Mouse (Mus musculus) MEL (cell line): Measurements from ENCODE around the gene Defb43. TPM values are rescaled to one million over a fixed set of nuclear protein-coding genes. Genes with fewer than 3 reads are reported as not detected.

Experiments
- DNase-seq: peaks from one replicate; pipeline ENCODE4 v3.0.0; 2011; ENCODE audit warnings: low read depth, low spot score
- H3K27ac ChIP-seq: 2 replicates; pipeline ENCODE4 v1.5.1; 2012; ENCODE audit warnings: low read depth, mild to moderate bottlenecking, control low read depth, low read length, moderate library complexity; ENCODE audit not compliant: control insufficient read depth
- H3K27me3 ChIP-seq, 2 experiments: fragments of 150-350 bp in 1 of 2; sonication (generic) in 1 of 2; 2 replicates each; pipeline ENCODE4 v1.6.1; 2012; ENCODE audit warnings: low read length in 2 of 2, mild to moderate bottlenecking in 2 of 2, improper control_type of control experiment in 1 of 2, moderate library complexity in 1 of 2; ENCODE audit not compliant: insufficient read depth in 2 of 2, control insufficient read depth in 1 of 2
- H3K36me3 ChIP-seq, 2 experiments: 2 replicates each; pipeline ENCODE4 v1.6.1; 2012 to 2014; ENCODE audit warnings: low read length in 2 of 2, improper control_type of control experiment in 1 of 2, inconsistent platforms in 1 of 2, mild to moderate bottlenecking in 1 of 2; ENCODE audit not compliant: insufficient read depth in 2 of 2, control insufficient read depth in 1 of 2
- H3K4me1 ChIP-seq, 2 experiments: fragments of 150-350 bp in 1 of 2; sonication (generic) in 1 of 2; 2 replicates each; pipeline ENCODE4 v1.6.1; 2012; ENCODE audit warnings: low read length in 2 of 2, improper control_type of control experiment in 1 of 2, mild to moderate bottlenecking in 1 of 2; ENCODE audit not compliant: insufficient read depth in 2 of 2, control insufficient read depth in 1 of 2
- H3K4me3 ChIP-seq, 2 experiments: fragments of 150-350 bp in 1 of 2; sonication (generic) in 1 of 2; 2 replicates each; pipeline ENCODE4 v1.5.1; 2012; ENCODE audit warnings: low read depth in 2 of 2, low read length in 2 of 2, mild to moderate bottlenecking in 2 of 2, moderate library complexity in 2 of 2, control low read depth in 1 of 2, improper control_type of control experiment in 1 of 2; ENCODE audit not compliant: control insufficient read depth in 1 of 2, insufficient read depth in 1 of 2
- H3K79me2 ChIP-seq: 2 replicates; pipeline ENCODE4 v1.6.1; 2012; ENCODE audit warnings: mild to moderate bottlenecking, low read length, moderate library complexity; ENCODE audit not compliant: control insufficient read depth, poor library complexity, insufficient read depth
- H3K9ac ChIP-seq: 2 replicates; pipeline ENCODE4 v1.6.1; 2012; ENCODE audit warnings: low read depth, mild to moderate bottlenecking, control low read depth, low read length, moderate library complexity; ENCODE audit not compliant: control insufficient read depth, poor library complexity, severe bottlenecking
- H3K9me3 ChIP-seq: fragments of 150-350 bp; sonication (generic); replicated peaks from 2 replicates; pipeline ENCODE4 v1.6.1; 2012; ENCODE audit warnings: mild to moderate bottlenecking, low read length, improper control_type of control experiment, moderate library complexity; ENCODE audit not compliant: insufficient read depth
- CHD2 ChIP-seq: IDR thresholded peaks from 2 replicates; pipeline ENCODE4 v1.6.1; 2011; ENCODE audit warnings: low read length, improper control_type of control experiment
- CTCF ChIP-seq, 3 experiments: IDR thresholded peaks in 2 of 3; conservative IDR thresholded peaks in 1 of 3; 2 replicates each; pipeline ENCODE4 v1.5.1; 2011 to 2012; ENCODE audit warnings: low read length in 3 of 3, low read depth in 2 of 3, mild to moderate bottlenecking in 2 of 3, improper control_type of control experiment in 1 of 3, inconsistent platforms in 1 of 3, mixed read lengths in 1 of 3, moderate library complexity in 1 of 3; ENCODE audit not compliant: control insufficient read depth in 1 of 3, insufficient read depth in 1 of 3, poor library complexity in 1 of 3, severe bottlenecking in 1 of 3
- EP300 ChIP-seq, 2 experiments: IDR thresholded peaks; 2 replicates each; pipeline ENCODE4 v1.6.1; 2011; ENCODE audit warnings: improper control_type of control experiment in 2 of 2, low read length in 2 of 2, low read depth in 1 of 2, mild to moderate bottlenecking in 1 of 2
- JUND ChIP-seq: IDR thresholded peaks from 2 replicates; pipeline ENCODE4 v1.6.1; 2011; ENCODE audit warnings: low read depth, mild to moderate bottlenecking, improper control_type of control experiment, low read length
- MXI1 ChIP-seq: IDR thresholded peaks from 2 replicates; pipeline ENCODE4 v1.6.1; 2011; ENCODE audit warnings: mild to moderate bottlenecking, low read depth, low read length, improper control_type of control experiment
- NRF1 ChIP-seq: IDR thresholded peaks from 2 replicates; pipeline ENCODE4 v1.6.1; 2014; ENCODE audit warnings: low read depth, mild to moderate bottlenecking, inconsistent platforms, low read length, improper control_type of control experiment, moderate library complexity; ENCODE audit not compliant: poor library complexity, insufficient read depth, severe bottlenecking
- POLR2A ChIP-seq, 2 experiments: IDR thresholded peaks; 2 replicates each; pipeline ENCODE4 v1.6.1; 2011 to 2012; ENCODE audit warnings: low read length in 2 of 2, mild to moderate bottlenecking in 2 of 2, control low read depth in 1 of 2, improper control_type of control experiment in 1 of 2, low read depth in 1 of 2, moderate library complexity in 1 of 2; ENCODE audit not compliant: control insufficient read depth in 1 of 2, insufficient read depth in 1 of 2, poor library complexity in 1 of 2
- RAD21 ChIP-seq: IDR thresholded peaks from 2 replicates; pipeline ENCODE4 v1.6.1; 2011; ENCODE audit warnings: mild to moderate bottlenecking, low read depth, low read length, improper control_type of control experiment
- TAL1 ChIP-seq: IDR thresholded peaks from 2 replicates; pipeline ENCODE4 v1.6.1; 2012; ENCODE audit warnings: mild to moderate bottlenecking, inconsistent platforms, low read length, moderate library complexity, mixed read lengths
- USF1 ChIP-seq: IDR thresholded peaks from 2 replicates; pipeline ENCODE4 v1.6.1; 2014; ENCODE audit warnings: low read depth, mild to moderate bottlenecking, inconsistent platforms, low read length, improper control_type of control experiment, moderate library complexity
- polyA plus RNA-seq, 2 experiments: library from polyadenylated mRNA; stranded (reverse) in 1 of 2; unstranded in 1 of 2; fragments of >175 nt in 1 of 2; fragments of >200 nt in 1 of 2; gene quantifications; 2 replicates each; pipeline versions ENCODE4 v1.2.1 to v1.2.4; 2012; ENCODE audit warnings: low replicate concordance in 2 of 2, low read depth in 1 of 2; ENCODE audit not compliant: insufficient read length in 2 of 2, insufficient read depth in 1 of 2, missing spikeins in 1 of 2
- total RNA-seq: library from RNA; depleted of rRNA; stranded (reverse); fragments of 300-350 nt; gene quantifications from 2 replicates; pipeline ENCODE4 v1.2.3, GENCODE M21; 2012; rRNA removed

Gene Defb43
- total RNA-seq (not detected in 2 replicates), polyA plus RNA-seq (not detected)

GRCm38 (mm10) chr14:63011471-63011870 lies at the start of gene Defb43:
TSS of gene Defb43 (plus strand) at chr14:63011771.
- no peak within 1 kb of the TSS for H3K4me3 ChIP-seq
- TF ChIP-seq CHD2 = no peak
- TF ChIP-seq TAL1 = no peak
- TF ChIP-seq POLR2A (IDR thresholded peaks at IDR 0.05; ENCODE audit: control insufficient read depth in 1 of 2, insufficient read depth in 1 of 2, low read depth in 1 of 2, low read length in 2 of 2, poor library complexity in 1 of 2) = no peak

DNA sequence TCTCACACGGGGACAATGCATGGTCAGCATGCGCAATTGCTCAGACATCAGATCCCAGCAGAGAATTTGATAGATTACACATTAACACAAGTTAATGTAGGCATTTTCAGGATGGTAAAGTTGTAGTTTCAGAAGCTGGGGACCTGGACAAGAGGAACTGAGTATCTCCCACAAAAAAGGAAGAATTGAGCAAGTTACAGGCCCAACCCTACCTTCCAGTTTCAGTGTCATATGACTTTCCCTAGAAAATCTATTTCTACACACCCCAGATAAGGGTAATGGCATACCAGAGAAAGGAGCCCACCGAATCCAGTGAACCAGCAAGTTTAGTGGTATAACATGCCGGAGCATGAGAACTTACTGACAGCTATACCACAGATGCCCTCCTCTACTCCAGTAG lies 47.9 kb upstream of the Defb43 start:
- Histone ChIP-seq H3K36me3 (no peaks in the 10 kb centered on the region), H3K27ac (no peak overlapping the region), H3K4me3 (no peak overlapping the region), H3K4me1 (no peaks in the 10 kb centered on the region), H3K9ac (no peak overlapping the region), H3K79me2 (no peaks in the 10 kb centered on the region), H3K9me3 (no peaks in the 10 kb centered on the region), H3K27me3 (no peaks in the 10 kb centered on the region; a peak in 1 of 4 replicates)
- TF ChIP-seq MXI1 (no peak), EP300 (IDR thresholded peaks at IDR 0.05; ENCODE audit: low read depth in 1 of 2, low read length in 2 of 2) (no peak), TAL1 (no peak), NRF1 (no peak), JUND (no peak), USF1 (peak; percentile 26; the same call in 1 of the 2 replicates)
- no peak for DNase-seq

More at GRCm38 (mm10) chr14:63011471-63011870, at the start of gene Defb43:
- Histone ChIP-seq H3K27ac (no peak within 1 kb of the TSS), H3K36me3 (no peaks in the 10 kb centered on the region), H3K27me3 (no peaks in the 10 kb centered on the region), H3K4me1 (no peaks in the 10 kb centered on the region), H3K9me3 (no peaks in the 10 kb centered on the region), H3K79me2 (no peaks in the 10 kb centered on the region), H3K9ac (no peak within 1 kb of the TSS)
- no peak for DNase-seq

GRCm38 (mm10) chr14:62965342-62965741 lies 46.2 kb upstream of the Defb43 start:
- H3K36me3 ChIP-seq = no peaks in the 10 kb centered on the region
- DNase-seq = no peak
- no peaks in the 10 kb centered on the region for H3K4me1 ChIP-seq
- H3K27me3 ChIP-seq = no peaks in the 10 kb centered on the region; a peak in 1 of 4 replicates
- no peak for TF ChIP-seq RAD21
- TF ChIP-seq CTCF (IDR thresholded peaks at IDR 0.05 in 2 of 3, conservative IDR thresholded peaks at IDR 0.05 in 1 of 3; ENCODE audit: control insufficient read depth in 1 of 3, insufficient read depth in 1 of 3, low read depth in 2 of 3, low read length in 3 of 3, poor library complexity in 1 of 3, severe bottlenecking in 1 of 3) = 0 out of 6 replicates have a peak, but pooled peaks of 1 of the 3 experiments have one; percentile 1
- TF ChIP-seq, all 39 proteins: peak for 1
- no peak overlapping the region for H3K9ac ChIP-seq
- no peak overlapping the region for H3K27ac ChIP-seq
- H3K9me3 ChIP-seq = no peaks in the 10 kb centered on the region
- H3K79me2 ChIP-seq = no peaks in the 10 kb centered on the region
- no peak overlapping the region for H3K4me3 ChIP-seq
